Mouse (Mus musculus) left cerebral cortex, postnatal 4 days (tissue): ENCODE measurements at regions not wholly inside any gene's neighbourhood (a gene's known extent, or its start where the extent isn't known, plus 50 kb on each side); places are given as distances from the start of the nearest gene placed in this dataset.

ENCODE experiments used
- DNase-seq: peaks from one replicate; pipeline ENCODE4 v3.0.0-alpha.2; 2022
- intact Hi-C: fragments of 180-260 bp; cut with DNase I; formaldehyde crosslinking; loops from one replicate; pipeline ENCODE4 v1.15.1; 2025

DNA sequence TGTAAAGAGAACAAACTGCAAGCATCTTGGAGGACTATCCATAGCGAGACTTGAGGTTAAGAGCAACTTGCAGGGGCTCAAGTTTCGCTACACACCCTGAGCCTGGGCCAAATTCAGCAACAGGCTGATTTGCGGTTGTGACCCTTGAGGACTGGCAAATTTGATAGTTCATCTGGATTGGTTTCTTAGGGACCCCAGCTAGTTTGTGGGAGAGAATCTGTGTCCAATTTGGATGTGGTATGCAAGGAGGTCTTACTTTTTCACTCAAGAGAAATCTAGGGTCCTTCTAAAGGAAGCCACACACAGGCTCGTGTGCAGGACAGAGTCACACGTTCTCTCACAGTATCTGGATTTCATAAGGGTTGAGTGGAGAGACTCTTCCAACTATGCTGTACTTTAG is 505.6 kb downstream of the Ccdc171 start:
- intact Hi-C loops = no loop called here
- no peak for DNase-seq

DNA sequence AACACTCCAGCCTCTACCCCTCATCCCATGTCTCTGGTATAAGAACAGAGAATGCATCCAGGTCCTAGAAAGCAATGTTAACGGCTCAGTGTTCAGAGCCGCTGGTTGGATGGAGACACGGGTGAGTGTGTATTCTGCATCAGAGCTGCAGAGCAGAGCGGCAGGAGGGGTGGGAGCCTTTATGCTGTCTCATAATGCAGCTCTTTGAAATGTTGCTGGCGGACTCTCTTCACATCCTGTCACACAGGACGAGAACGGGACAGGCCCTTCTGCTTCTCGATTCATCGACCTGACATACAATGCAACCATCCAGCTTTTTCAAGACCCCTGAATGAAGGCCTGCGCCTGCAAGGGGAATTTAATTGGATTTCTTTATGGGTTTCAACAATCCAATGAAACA is 507.2 kb downstream of the Ccdc171 start:
- DNase-seq = peak; percentile 27
- intact Hi-C loops = no loop called here

DNA sequence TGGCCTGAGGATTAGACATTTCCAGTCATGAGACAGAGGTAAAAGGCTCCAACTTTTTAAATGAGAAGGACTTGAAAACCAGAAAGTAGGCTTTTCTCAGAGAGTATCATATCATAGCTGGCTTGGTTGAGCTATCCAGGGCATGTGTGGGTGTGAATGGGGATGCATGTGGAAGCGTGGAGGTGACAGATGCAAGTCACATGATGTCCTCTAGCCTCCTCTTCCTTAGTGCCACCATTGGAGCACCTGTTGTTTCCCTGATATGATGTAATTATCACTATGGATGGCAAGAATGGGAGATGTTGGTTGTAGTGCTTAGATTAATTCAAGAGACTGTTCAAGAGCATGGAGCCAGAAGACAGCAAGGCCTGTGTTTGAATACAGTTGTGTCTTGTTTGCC is 510.0 kb downstream of the Ccdc171 start:
- intact Hi-C loops = no loop called here
- DNase-seq = no peak

DNA sequence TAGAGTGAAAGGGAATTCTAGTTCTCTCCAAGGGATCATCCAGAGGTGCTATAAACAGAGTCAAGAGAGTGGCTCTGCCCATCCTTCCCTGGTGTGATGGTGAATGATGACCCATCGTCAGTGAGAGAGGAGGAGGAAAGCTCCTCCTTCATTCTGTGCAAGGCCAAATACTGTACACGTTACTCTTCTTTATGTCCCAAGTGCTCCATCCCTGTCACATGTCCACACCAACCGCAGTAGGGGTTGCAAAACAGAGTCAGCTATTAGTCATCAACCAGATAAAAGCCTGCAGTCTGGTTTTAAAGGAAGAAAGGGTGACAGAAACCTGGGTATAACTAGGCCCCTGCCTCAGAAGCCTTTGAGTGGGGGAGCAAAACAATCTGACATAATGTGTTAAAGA is 512.2 kb downstream of the Ccdc171 start:
- no peak for DNase-seq
- intact Hi-C loops = no loop called here

DNA sequence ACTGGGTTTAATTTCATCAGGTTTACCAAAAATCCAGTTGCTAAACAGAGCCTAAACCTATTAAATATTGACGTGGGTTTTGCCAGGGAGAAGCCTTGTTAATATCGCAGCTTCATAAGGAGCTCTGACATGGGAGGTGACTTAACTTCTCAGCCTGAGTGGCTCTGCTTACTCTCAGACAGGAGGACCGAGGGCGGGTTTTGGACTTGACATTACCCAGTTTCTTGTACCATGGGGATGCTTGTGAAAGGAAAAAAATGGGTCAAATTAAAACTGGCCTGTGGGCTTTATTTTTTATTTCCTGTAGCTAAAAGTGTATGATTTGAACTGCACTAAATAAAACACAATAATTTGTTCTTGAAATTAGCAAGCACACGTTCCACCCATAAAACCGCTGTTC is 524.9 kb downstream of the Ccdc171 start:
- no peak for DNase-seq
- intact Hi-C loops = no loop called here

DNA sequence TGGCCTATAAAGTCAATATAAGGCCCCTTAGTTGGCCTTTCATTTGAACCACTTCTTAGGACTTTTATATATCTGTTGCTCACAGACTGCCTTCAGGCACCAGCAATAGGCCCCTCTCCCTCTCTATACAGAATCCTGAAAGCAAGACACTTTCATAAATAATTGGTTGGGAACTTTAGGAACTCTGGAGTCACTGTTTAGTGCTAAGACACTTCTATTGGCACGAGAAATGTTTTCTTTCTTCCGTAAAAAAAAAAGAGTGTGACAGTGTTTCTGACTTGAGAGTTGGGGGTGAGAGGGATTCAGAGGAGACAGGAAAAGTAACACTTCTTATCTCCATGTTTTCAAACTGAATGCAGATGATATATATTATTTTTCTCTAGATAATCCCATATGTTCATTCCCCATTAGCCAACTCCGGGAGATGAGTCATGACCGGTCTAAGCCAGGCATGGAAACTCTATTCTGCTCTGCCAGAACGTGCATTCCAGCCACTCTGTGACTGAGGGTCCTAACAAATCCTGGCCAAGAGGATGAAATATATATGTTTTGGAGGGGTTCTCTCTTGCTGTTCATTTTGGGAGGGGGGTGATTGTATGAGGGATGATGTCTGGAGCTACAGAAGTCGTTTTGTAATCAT is 531.6 kb downstream of the Ccdc171 start:
- no peak for DNase-seq
- intact Hi-C loops = no loop called here

DNA sequence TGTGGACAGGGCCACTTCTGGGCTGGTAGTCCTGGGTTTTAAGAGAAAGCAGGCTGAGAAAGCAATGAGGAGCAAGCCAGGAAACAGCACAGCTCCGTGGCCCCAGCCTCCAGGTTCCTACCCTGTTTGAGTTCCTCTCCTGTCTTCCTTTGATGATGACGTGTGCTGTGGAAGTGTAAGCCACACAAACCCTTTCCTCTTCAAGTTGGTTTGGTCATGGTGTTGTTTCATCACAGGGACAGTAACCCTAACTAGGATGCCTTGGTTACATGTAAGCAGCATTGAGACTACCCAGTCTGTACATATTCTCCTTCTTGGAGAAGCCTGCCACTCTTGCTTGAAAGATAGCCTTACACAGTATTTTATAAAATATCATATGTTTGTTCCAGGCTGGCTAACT is 534.8 kb downstream of the Ccdc171 start:
- DNase-seq = no peak
- intact Hi-C loops = no loop called here

DNA sequence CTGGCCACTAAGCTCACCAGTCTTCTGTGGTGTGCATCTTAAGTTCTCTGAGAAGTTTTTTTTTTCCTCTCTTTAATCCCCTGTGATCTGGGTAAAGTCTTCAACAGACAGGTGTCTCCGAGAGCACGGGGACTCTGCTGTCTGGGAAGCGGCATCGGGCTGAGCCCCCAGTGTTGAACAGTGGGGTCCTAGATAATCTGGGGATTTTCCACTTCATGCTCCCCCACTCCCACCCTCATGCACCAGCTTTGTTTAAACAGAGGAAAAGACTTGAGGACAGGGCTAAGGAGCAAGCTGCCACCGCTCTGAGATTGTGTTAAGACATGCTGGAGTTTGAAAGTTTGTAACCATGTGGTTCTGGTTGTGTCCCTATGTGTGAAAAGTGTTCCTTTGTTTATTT is 538.4 kb downstream of the Ccdc171 start:
- no peak for DNase-seq
- intact Hi-C loops = no loop called here

DNA sequence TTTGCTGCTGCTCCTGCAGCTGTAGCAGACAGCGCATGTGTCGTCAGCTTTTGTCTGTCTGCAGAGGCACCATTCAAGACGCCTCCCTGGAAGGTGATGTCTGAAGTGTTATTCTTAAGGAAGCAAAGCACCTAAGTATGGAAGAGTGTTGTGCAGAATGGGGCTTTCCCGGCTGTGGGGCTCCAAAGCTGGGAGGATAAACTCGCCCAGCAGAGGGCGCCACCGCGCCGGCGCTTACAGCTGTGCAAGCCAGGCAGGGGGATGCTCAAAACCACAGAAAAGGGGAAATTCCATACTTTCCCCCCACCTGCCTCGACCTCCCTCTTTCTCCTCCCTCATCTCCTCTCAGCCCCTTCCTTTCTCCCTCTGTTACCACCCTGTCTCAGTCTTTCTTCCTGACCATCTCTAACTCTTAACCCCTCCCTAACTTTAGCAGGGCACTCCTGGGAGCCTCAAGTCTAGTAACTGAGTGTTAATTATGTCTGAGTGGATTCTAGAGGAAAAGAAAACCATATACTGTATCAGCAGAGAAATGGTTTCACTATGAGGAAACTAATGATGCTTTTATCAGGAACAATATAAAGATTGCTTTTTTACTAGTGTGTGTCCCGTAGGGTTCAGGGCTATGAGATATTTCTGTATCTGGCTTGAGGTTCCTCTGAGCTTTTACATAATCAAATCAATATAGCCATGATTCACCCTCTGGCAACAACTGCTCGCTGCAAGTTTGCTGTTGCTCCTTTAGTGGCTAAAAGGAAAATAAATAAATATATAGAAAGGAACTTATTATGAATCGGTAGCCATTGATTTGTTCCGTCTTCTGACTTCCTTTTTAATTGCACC is 539.5 kb downstream of the Ccdc171 start:
- intact Hi-C loops = no loop called here
- DNase-seq = peak; percentile 85

DNA sequence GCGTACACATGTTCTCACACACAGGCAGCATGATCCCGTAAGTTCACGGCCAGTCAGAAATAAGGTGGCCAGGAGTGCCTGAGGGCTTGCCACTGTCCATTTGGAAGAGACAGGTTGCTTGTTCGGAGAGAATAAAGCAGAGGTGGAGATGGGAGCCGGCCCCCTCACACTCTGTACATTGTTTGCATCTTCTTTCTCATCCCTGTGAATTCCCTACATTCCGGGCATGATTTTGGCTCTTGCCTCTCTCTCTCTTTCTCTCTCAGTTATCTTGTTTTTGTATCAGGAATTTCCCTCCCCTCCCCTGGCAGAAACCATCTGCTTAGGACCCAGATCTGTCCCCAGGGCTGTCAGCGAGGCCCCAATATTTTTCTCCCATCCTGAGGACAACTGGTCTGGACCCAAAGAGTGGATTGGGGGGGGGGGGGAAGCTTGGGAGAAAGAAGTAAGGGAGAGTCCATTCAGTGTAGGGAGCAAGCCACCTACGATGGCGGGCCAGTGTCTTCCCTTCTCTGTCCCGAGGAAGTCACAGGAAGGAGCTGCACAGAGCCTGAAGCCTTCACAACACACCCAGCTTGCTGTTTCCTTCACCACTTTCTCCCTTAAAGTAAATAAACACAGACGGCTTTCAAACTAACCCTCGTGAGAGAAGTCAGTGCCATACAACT is 540.2 kb downstream of the Ccdc171 start:
- DNase-seq = no peak
- intact Hi-C loops = no loop called here

DNA sequence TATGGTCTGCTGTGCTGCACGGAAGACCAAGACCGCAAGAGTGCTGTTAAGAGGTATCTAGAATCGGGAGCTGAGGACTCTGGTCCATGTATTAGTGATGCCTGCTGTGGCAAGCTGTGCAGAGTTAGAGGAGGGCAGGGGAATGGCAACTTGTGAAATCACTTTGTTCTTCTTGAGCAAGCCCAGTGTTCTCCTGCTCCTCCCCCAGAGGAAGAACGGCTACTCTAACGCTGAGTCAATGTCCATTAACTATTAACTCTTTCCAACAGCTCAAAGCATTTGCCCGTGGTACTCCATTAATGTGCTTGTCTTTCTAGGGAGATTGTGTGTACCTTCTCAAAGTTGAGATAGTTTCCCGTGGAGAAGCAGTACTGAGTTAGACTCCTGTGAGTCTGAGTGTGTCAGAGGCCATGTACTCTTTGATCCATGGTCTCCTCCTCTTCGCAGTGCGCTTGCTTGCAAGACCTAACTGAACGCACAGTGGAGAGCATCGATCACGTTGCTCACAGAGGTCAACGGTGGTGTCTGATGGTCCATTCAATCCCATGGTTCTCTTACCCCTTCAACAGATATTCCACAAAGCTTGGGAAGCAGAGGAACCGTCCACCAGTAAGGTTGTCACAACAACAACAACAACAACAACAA is 542.7 kb downstream of the Ccdc171 start:
- DNase-seq = no peak
- intact Hi-C loops = no loop called here

DNA sequence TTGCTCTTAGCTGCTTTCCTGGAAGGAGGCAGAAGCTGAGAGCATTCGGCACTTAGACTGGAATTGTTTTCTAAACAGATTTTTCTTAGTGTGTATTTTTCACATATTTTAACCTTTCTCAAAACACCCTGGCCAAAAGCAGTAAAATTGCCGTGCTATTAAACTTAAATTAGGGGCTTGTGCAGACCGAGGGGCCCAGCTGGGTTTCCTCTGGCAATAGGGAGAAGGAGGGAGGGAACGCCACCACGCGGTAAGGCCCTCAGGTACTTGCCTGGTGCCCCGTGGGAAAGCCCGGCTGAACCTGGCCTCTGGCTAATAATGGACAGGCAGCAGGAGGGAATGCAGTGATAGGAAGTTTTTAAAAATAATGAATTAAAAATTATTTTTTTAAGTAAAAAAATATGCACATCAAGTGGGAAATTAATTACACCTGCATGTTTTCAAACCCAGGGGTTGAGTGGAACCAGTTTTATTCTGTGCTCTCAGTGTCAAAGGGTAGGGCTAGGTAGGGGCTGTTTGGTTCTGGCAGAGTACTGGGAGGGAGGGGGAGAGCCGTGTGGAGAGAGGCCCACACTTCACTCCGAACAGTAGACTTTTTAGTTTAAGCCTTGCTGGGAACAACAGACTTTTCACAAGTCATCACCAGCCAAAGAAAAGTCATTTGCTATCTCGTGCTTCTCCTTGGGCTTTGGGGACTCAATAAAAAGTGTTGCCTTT is 543.8 kb downstream of the Ccdc171 start:
- intact Hi-C loops = no loop called here
- no peak for DNase-seq

DNA sequence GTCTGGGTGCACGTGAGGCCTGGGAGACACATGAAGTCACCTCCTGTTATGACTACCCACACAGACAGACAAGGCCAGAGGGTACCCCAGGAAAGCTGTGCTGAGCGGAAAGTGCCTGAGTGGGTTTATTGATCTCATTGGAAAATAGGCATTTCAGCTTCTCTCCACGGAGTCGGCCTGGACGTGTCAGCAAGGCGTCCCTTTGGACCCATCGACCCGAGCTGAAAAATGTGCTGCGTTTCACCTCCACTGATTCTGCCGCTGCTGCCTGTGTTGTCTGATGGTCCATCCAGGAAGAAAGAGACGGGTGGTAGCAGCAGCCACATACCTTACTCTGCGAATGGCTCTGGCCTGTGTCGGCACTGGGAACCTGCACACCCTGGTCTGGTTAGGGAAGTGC is 544.3 kb downstream of the Ccdc171 start:
- intact Hi-C loops = no loop called here
- DNase-seq = no peak

DNA sequence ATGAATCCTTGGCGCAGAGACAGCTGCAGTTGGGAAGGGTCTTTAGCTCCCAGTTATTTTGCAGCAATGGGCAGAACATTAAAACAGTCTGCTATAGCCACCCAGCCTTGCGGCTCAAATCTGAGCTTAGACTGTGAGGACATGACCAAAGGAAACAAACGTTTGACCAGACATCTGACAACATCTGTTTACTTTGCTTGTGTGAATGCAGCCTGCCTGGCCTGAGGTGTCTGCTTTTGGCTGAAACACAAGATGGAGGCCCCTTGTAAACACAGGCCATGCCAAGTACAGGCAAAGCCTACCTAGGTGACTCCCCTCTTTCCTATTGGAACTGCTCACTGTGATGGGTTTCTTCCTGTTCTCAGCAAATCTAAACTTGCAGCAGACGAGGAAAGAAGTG is 544.7 kb downstream of the Ccdc171 start:
- intact Hi-C loops = no loop called here
- no peak for DNase-seq

DNA sequence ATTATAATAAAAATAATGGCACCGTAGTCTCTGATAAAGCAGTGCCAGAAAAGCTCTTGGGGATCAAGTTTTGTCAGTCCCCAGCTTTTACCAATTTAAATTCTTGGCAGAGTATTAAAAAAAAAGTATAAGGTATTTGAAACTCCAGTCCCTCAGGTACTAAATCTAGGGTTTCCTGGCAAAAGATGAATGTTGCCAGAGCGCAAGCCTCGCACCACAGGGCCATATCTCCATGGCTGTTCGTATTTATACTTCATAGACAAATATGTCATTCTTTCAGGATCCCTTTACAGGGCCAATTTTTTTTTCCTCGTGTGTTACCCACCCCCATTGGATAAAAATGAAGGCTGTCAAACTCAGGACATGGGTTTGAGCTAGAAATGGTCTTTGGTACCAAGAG is 546.8 kb downstream of the Ccdc171 start:
- intact Hi-C loops = no loop called here
- DNase-seq = no peak

DNA sequence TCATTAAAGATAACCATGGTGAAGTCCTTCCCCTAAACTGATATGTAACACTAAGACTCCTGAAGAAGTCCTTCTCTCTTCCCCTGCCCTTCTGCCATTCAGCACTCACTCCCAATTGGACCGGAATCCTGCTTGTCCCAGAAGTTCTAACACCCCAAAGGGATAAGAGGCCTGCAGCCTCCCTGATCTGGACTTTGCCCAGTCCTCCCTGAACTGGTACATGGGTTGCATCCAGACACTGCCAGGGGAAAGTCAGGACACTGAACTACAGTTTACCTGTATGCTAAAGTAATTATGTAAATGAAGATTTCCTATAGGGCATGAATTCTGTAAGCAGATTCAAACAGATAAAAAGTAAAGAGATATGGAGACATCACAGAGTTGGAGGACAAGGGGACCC is 551.2 kb downstream of the Ccdc171 start:
- intact Hi-C loops = no loop called here
- no peak for DNase-seq

DNA sequence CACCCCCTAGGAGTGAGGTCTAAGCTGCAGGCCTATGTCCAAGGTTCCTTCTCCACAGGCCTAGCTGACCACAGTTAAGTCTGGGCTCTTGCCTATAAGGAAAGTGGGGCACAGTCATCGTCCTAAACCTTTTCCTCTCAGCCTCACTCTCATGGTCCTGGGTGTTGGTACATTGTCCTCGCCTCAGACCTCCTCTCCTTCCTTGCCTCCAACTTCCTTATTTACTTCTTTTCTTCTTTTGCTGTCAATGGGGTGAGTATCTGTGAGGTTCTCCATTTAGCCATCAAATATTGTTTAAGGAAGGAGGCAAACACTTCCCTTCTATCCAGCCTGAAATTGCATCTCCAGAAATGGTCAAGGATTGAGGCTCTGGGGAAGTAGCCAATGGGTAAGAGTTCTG is 554.2 kb downstream of the Ccdc171 start:
- intact Hi-C loops = no loop called here
- no peak for DNase-seq

DNA sequence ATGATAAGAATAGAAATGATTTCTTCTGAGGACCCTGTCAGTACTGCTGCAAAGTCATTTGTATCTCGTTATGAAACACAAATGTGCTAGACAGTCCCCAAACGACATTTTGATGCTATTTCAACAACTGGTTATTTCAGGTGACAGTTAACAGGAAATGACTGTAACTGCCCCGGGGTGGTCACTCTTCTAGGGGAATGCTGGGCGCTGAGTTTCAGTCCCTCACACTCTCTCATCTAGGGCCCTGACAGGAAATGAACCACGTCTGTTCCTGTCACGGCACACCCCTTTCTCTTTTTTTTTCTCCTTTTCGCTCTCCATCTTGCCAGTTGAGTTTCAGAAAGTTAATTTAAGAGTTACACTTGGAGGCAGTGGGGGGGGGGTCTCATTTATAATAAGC is 556.2 kb downstream of the Ccdc171 start:
- DNase-seq = no peak

DNA sequence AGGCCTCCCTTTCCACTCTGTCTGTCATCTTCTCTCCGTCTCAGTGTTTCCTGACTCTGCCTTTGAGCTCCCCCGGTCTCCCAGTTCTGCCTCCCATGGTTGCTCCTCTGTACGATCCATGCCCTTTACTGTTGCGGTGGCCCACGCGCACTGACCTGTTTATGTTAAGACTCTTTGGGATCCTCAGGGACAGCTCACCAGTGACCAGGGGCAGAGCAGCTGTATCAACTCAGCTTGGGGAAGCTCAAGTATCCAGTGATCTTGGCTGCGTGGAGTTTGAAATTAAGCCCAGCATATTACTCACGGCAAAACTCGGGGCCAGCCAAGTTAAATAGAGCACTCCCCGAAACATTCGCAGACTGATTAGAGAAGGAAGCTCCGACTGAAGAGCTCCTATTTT is 562.8 kb downstream of the Ccdc171 start:
- no peak for DNase-seq
- intact Hi-C loops = no loop called here

More for the DNA sequence above, 556.2 kb downstream of the Ccdc171 start:
- intact Hi-C loops = no loop called here

DNA sequence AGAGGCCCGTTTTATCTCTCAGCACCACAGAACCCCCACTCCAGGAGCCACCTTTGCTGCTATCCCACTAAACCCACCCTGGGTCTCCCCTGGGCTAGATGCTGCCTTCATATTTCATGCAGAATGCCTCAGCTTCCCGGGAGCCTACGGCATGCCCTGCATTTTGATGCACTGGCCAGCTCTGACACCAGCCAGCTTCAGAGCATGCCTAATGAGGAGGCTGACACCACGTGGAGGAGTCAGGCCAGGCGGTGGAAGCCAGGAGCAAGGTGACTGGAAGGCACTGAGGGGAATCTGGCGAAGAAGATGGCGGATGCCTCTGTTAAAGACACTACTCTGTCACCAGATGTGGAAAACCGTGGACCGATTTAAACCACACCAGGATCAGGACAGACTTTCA is 567.2 kb downstream of the Ccdc171 start:
- peak; percentile 15 for DNase-seq
- intact Hi-C loops = no loop called here

DNA sequence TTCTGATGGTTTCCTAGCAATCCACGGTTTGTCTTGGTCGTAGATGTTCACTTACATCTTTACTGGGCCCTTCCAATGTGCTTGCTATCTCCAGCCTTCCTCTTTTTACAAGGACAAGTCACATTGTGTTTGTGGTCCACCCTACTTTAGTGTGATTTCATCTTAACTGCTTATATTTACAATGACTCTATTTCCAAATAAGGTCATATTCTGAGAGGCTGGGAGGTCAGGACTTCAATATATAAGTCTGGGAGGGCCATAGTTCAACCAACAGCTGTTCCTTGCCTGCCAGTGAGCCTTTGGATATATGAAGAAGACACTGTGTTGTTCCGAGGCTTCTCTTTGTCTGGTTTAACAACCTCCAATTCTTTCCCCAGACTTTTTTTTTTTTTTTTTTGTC is 569.9 kb downstream of the Ccdc171 start:
- intact Hi-C loops = no loop called here
- DNase-seq = no peak
